Mouse (Mus musculus): ENCODE measurements around the gene Ccdc9b. TPM values are rescaled to one million over a fixed set of nuclear protein-coding genes. Genes with fewer than 3 reads are reported as not detected.

Gene Ccdc9b
- polyA plus RNA-seq, 1 experiment from 2014 or later: 0.59 TPM

- Histone ChIP-seq H3K4me3 (replicated peaks; ENCODE audit: low read depth, low read length) (no peak overlapping the region), H3K9ac (replicated peaks; ENCODE audit: low read length) (no peak overlapping the region), H3K4me1 (ENCODE audit: control insufficient read depth, insufficient read depth, low read length) (peaks cover 5% of the 10 kb centered on the region; the same call in 1 of the 2 replicates), H3K27ac (replicated peaks; ENCODE audit: low read depth, low read length) (no peak overlapping the region), H3K9me3 (ENCODE audit: control insufficient read depth, low read length) (no peaks in the 10 kb centered on the region), H3K36me3 (ENCODE audit: control insufficient read depth, insufficient read depth, low read length) (no peaks in the 10 kb centered on the region), H3K27me3 (ENCODE audit: control insufficient read depth, insufficient read depth, low read length) (0 out of 2 replicates have a peak, but pooled peaks cover 5% of the 10 kb centered on the region), H3K4me2 (ENCODE audit: low read length) (no peak overlapping the region)
- no peak for ATAC-seq (ENCODE audit: low FRiP score, low TSS enrichment)
- 88% methylated on average over 4 of the region's 4 CpGs for WGBS
- no peak for DNase-seq
Measured at GRCm38 (mm10) chr2:118725511-118725910, 37.0 kb downstream of the Ccdc9b start.

GRCm38 (mm10) chr2:118723693-118724486 lies 38.6 kb downstream of the Ccdc9b start:
- Histone ChIP-seq H3K4me3 (replicated peaks; ENCODE audit: low read depth, low read length) (no peak overlapping the region), H3K27ac (replicated peaks; ENCODE audit: low read depth, low read length) (no peak overlapping the region), H3K36me3 (ENCODE audit: control insufficient read depth, insufficient read depth, low read length) (no peaks in the 10 kb centered on the region), H3K4me1 (ENCODE audit: control insufficient read depth, insufficient read depth, low read length) (peaks cover 5% of the 10 kb centered on the region; the same call in 1 of the 2 replicates), H3K27me3 (ENCODE audit: control insufficient read depth, insufficient read depth, low read length) (0 out of 2 replicates have a peak, but pooled peaks cover 3% of the 10 kb centered on the region), H3K9me3 (ENCODE audit: control insufficient read depth, low read length) (no peaks in the 10 kb centered on the region), H3K4me2 (ENCODE audit: low read length) (no peak overlapping the region), H3K9ac (replicated peaks; ENCODE audit: low read length) (no peak overlapping the region)
- DNase-seq (no peak), ATAC-seq (ENCODE audit: low FRiP score, low TSS enrichment) (no peak)
- 84% methylated on average over 15 of the region's 15 CpGs for WGBS

- ATAC-seq (ENCODE audit: low FRiP score, low TSS enrichment) (no peak), DNase-seq (no peak)
- Histone ChIP-seq H3K4me3 (replicated peaks; ENCODE audit: low read depth, low read length) (no peak overlapping the region), H3K9me3 (ENCODE audit: control insufficient read depth, low read length) (no peaks in the 10 kb centered on the region), H3K36me3 (ENCODE audit: control insufficient read depth, insufficient read depth, low read length) (no peaks in the 10 kb centered on the region), H3K4me1 (ENCODE audit: control insufficient read depth, insufficient read depth, low read length) (peaks cover 7% of the 10 kb centered on the region; the same call in 1 of the 2 replicates), H3K27ac (replicated peaks; ENCODE audit: low read depth, low read length) (no peak overlapping the region), H3K9ac (replicated peaks; ENCODE audit: low read length) (no peak overlapping the region), H3K27me3 (ENCODE audit: control insufficient read depth, insufficient read depth, low read length) (peaks cover 7% of the 10 kb centered on the region), H3K4me2 (ENCODE audit: low read length) (no peak overlapping the region)
- WGBS: 90% methylated on average over 5 of the region's 5 CpGs
Measured at GRCm38 (mm10) chr2:118716677-118717076, 45.8 kb downstream of the Ccdc9b start.

GRCm38 (mm10) chr2:118714230-118714629 lies 48.2 kb downstream of the Ccdc9b start:
- no peak overlapping the region for H3K9ac ChIP-seq (replicated peaks; ENCODE audit: low read length)
- H3K4me2 ChIP-seq (ENCODE audit: low read length): no peak overlapping the region
- H3K9me3 ChIP-seq (ENCODE audit: control insufficient read depth, low read length): no peaks in the 10 kb centered on the region
- H3K36me3 ChIP-seq (ENCODE audit: control insufficient read depth, insufficient read depth, low read length): no peaks in the 10 kb centered on the region
- peaks cover 31% of the 10 kb centered on the region for H3K27me3 ChIP-seq (ENCODE audit: control insufficient read depth, insufficient read depth, low read length)
- 14% methylated on average over 4 of the region's 4 CpGs for WGBS
- no peak overlapping the region for H3K27ac ChIP-seq (replicated peaks; ENCODE audit: low read depth, low read length)
- H3K4me3 ChIP-seq (replicated peaks; ENCODE audit: low read depth, low read length): no peak overlapping the region
- peaks cover 16% of the 10 kb centered on the region for H3K4me1 ChIP-seq (ENCODE audit: control insufficient read depth, insufficient read depth, low read length)
- no peak for ATAC-seq (ENCODE audit: low FRiP score, low TSS enrichment)
- peak; percentile 82 for DNase-seq

GRCm38 (mm10) chr2:118713631-118714030 lies 48.8 kb downstream of the Ccdc9b start:
- no peaks in the 10 kb centered on the region for H3K36me3 ChIP-seq (ENCODE audit: control insufficient read depth, insufficient read depth, low read length)
- 92% methylated on average over 6 of the region's 6 CpGs for WGBS
- no peak overlapping the region for H3K27ac ChIP-seq (replicated peaks; ENCODE audit: low read depth, low read length)
- peaks cover 16% of the 10 kb centered on the region for H3K4me1 ChIP-seq (ENCODE audit: control insufficient read depth, insufficient read depth, low read length)
- no peak for ATAC-seq (ENCODE audit: low FRiP score, low TSS enrichment)
- DNase-seq: no peak
- H3K9me3 ChIP-seq (ENCODE audit: control insufficient read depth, low read length): no peaks in the 10 kb centered on the region
- no peak overlapping the region for H3K4me3 ChIP-seq (replicated peaks; ENCODE audit: low read depth, low read length)
- H3K9ac ChIP-seq (replicated peaks; ENCODE audit: low read length): no peak overlapping the region
- no peak overlapping the region for H3K4me2 ChIP-seq (ENCODE audit: low read length)
- peaks cover 37% of the 10 kb centered on the region for H3K27me3 ChIP-seq (ENCODE audit: control insufficient read depth, insufficient read depth, low read length)

GRCm38 (mm10) chr2:118711038-118711494 lies 51.4 kb downstream of the Ccdc9b start:
- peaks cover 61% of the 10 kb centered on the region for H3K27me3 ChIP-seq (ENCODE audit: control insufficient read depth, insufficient read depth, low read length)
- H3K4me2 ChIP-seq (ENCODE audit: low read length): peak overlapping the region; percentile 87
- DNase-seq (peak; percentile 86), ATAC-seq (ENCODE audit: low FRiP score, low TSS enrichment) (peak; percentile 70)
- H3K4me3 ChIP-seq (replicated peaks; ENCODE audit: low read depth, low read length): peak overlapping the region; percentile 40
- no peaks in the 10 kb centered on the region for H3K9me3 ChIP-seq (ENCODE audit: control insufficient read depth, low read length)
- peaks cover 16% of the 10 kb centered on the region for H3K4me1 ChIP-seq (ENCODE audit: control insufficient read depth, insufficient read depth, low read length)
- no peak overlapping the region for H3K27ac ChIP-seq (replicated peaks; ENCODE audit: low read depth, low read length)
- WGBS: 1% methylated on average over 36 of the region's 36 CpGs
- H3K36me3 ChIP-seq (ENCODE audit: control insufficient read depth, insufficient read depth, low read length): no peaks in the 10 kb centered on the region
- peak overlapping the region; percentile 54 for H3K9ac ChIP-seq (replicated peaks; ENCODE audit: low read length)

GRCm38 (mm10) chr2:118709655-118710221 lies 52.7 kb downstream of the Ccdc9b start:
- ATAC-seq (ENCODE audit: low FRiP score, low TSS enrichment) (no peak), DNase-seq (no peak)
- no peak overlapping the region for H3K27ac ChIP-seq (replicated peaks; ENCODE audit: low read depth, low read length)
- H3K9ac ChIP-seq (replicated peaks; ENCODE audit: low read length): no peak overlapping the region
- H3K36me3 ChIP-seq (ENCODE audit: control insufficient read depth, insufficient read depth, low read length): no peaks in the 10 kb centered on the region
- H3K4me2 ChIP-seq (ENCODE audit: low read length): no peak overlapping the region
- H3K4me3 ChIP-seq (replicated peaks; ENCODE audit: low read depth, low read length): no peak overlapping the region
- no peaks in the 10 kb centered on the region for H3K9me3 ChIP-seq (ENCODE audit: control insufficient read depth, low read length)
- H3K4me1 ChIP-seq (ENCODE audit: control insufficient read depth, insufficient read depth, low read length): peaks cover 16% of the 10 kb centered on the region
- peaks cover 74% of the 10 kb centered on the region for H3K27me3 ChIP-seq (ENCODE audit: control insufficient read depth, insufficient read depth, low read length)
- 46% methylated on average over 4 of the region's 4 CpGs for WGBS

GRCm38 (mm10) chr2:118708472-118708871 lies 54.0 kb downstream of the Ccdc9b start:
- ATAC-seq (ENCODE audit: low FRiP score, low TSS enrichment) (no peak), DNase-seq (no peak)
- 73% methylated on average over 4 of the region's 4 CpGs for WGBS
- peaks cover 19% of the 10 kb centered on the region for H3K4me1 ChIP-seq (ENCODE audit: control insufficient read depth, insufficient read depth, low read length)
- H3K4me3 ChIP-seq (replicated peaks; ENCODE audit: low read depth, low read length): no peak overlapping the region
- no peak overlapping the region for H3K27ac ChIP-seq (replicated peaks; ENCODE audit: low read depth, low read length)
- H3K4me2 ChIP-seq (ENCODE audit: low read length): no peak overlapping the region
- no peaks in the 10 kb centered on the region for H3K36me3 ChIP-seq (ENCODE audit: control insufficient read depth, insufficient read depth, low read length)
- H3K27me3 ChIP-seq (ENCODE audit: control insufficient read depth, insufficient read depth, low read length): peaks cover 87% of the 10 kb centered on the region
- no peaks in the 10 kb centered on the region for H3K9me3 ChIP-seq (ENCODE audit: control insufficient read depth, low read length)
- H3K9ac ChIP-seq (replicated peaks; ENCODE audit: low read length): no peak overlapping the region

All from midbrain, embryonic 14.5 days (tissue).